Mouse (Mus musculus) common myeloid progenitor, adult 5-6 weeks (primary cell): Measurements from ENCODE around the gene Eva1c. TPM values are rescaled to one million over a fixed set of nuclear protein-coding genes. Genes with fewer than 3 reads are reported as not detected.
A peak's percentile ranks its signal among the peaks of the same experiment; 100 is the strongest.

Experiments used
- ATAC-seq: replicated peaks from 2 replicates; pipeline ENCODE4 v1.8.0; 2016; ENCODE audit warnings: low read depth, mild to moderate bottlenecking, moderate TSS enrichment, inconsistent platforms; ENCODE audit not compliant: poor library complexity, severe bottlenecking
- total RNA-seq: library from RNA; stranded (forward); fragments of 200-1000, 187-1606 nt; gene quantifications from 2 replicates; pipeline ENCODE4 v1.2.3, GENCODE M21; 2017

Eva1c gene
- total RNA-seq = not detected in 2 replicates

GRCm38 (mm10) chr16:90826457-90826856, at the start of gene Eva1c:
TSS of gene Eva1c (plus strand) at chr16:90826719.
- ATAC-seq = no peak

GRCm38 (mm10) chr16:90779783-90780182, 46.7 kb upstream of the Eva1c start:
- ATAC-seq = no peak

GRCm38 (mm10) chr16:90783302-90783701, 43.2 kb upstream of the Eva1c start:
- no peak for ATAC-seq

GRCm38 (mm10) chr16:90785257-90785656, 41.3 kb upstream of the Eva1c start:
- ATAC-seq = no peak

GRCm38 (mm10) chr16:90788580-90788979, 37.9 kb upstream of the Eva1c start:
- ATAC-seq = no peak

GRCm38 (mm10) chr16:90790946-90791345, 35.6 kb upstream of the Eva1c start:
- no peak for ATAC-seq

- ATAC-seq = no peak
Measured at GRCm38 (mm10) chr16:90792066-90792465, 34.5 kb upstream of the Eva1c start.

GRCm38 (mm10) chr16:90792500-90792899, 34.0 kb upstream of the Eva1c start:
- no peak for ATAC-seq

- ATAC-seq = 0 out of 2 replicates have a peak, but pooled peaks have one; percentile 32
Measured at GRCm38 (mm10) chr16:90794708-90795107, 31.8 kb upstream of the Eva1c start.

GRCm38 (mm10) chr16:90798446-90798845, 28.1 kb upstream of the Eva1c start:
- no peak for ATAC-seq

- ATAC-seq = no peak
Measured at GRCm38 (mm10) chr16:90798848-90799247, 27.7 kb upstream of the Eva1c start.

GRCm38 (mm10) chr16:90799840-90800239, 26.7 kb upstream of the Eva1c start:
- ATAC-seq = no peak

GRCm38 (mm10) chr16:90801251-90801650, 25.3 kb upstream of the Eva1c start:
- no peak for ATAC-seq

- ATAC-seq = peak; percentile 62; the same call in 1 of the 2 replicates
Measured at GRCm38 (mm10) chr16:90801928-90802327, 24.6 kb upstream of the Eva1c start.

- no peak for ATAC-seq
Measured at GRCm38 (mm10) chr16:90804466-90804865, 22.1 kb upstream of the Eva1c start.

- peak; percentile 95 for ATAC-seq
Measured at GRCm38 (mm10) chr16:90809975-90810715, 16.4 kb upstream of the Eva1c start, which contains the start of gene Urb1. TSS of gene Urb1 (minus strand) at chr16:90810413.

- no peak for ATAC-seq
Measured at GRCm38 (mm10) chr16:90810716-90811256, 15.7 kb upstream of the Eva1c start.

GRCm38 (mm10) chr16:90812086-90812485, 14.4 kb upstream of the Eva1c start:
- no peak for ATAC-seq

GRCm38 (mm10) chr16:90820326-90820725, 6.2 kb upstream of the Eva1c start:
- no peak for ATAC-seq

GRCm38 (mm10) chr16:90821046-90821697, 5.3 kb upstream of the Eva1c start:
- no peak for ATAC-seq

- ATAC-seq = no peak
Measured at GRCm38 (mm10) chr16:90822284-90822935, 4.1 kb upstream of the Eva1c start.
